Mouse (Mus musculus) cortical plate, adult 2 months (tissue): ENCODE measurements at regions not wholly inside any gene's neighbourhood (a gene's known extent, or its start where the extent isn't known, plus 50 kb on each side); places are given as distances from the start of the nearest gene placed in this dataset.

Source experiments
- CTCF ChIP-seq: fragments of 200-500 bp; IDR thresholded peaks from 2 replicates; pipeline ENCODE4 v1.5.1; 2011; ENCODE audit warnings: mild to moderate bottlenecking, control low read depth, low read length; ENCODE audit not compliant: insufficient read depth; ENCODE audit errors: extremely low read depth
- POLR2A ChIP-seq: fragments of 200-500 bp; IDR thresholded peaks from 2 replicates; pipeline ENCODE4 v1.6.1; 2011; ENCODE audit warnings: mild to moderate bottlenecking, low read length, control low read depth; ENCODE audit not compliant: insufficient read depth; ENCODE audit errors: extremely low read depth

DNA sequence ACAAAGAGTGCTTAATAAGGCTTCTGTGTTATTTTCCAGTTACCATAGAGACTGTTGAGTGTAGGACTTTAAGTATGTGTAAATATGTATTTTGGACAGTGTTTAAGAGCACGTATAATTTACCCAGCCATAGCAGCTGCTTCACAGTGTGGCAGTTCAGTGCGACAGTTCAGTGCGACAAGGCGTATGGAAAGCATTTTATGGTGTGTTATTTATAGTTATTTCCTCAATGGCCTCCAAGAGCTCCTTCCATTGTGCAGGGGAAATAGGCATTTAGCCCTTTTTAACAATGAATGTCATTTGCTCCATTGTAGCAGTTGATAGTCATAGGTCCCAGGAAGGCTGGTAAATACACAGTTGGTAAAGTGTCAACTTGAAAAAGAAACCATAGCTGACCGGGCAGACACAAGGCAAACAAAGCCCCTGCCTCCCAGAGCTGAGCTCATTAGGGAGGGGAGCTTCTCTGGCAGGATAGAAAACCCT lies 275.1 kb upstream of the Dynlrb2 start:
- no peak for TF ChIP-seq CTCF
- no peak for TF ChIP-seq POLR2A
